Mouse (Mus musculus) regulatory T cell (primary cell): ENCODE data around the gene Stx6.

Source experiments
- in situ Hi-C: fragments of 300-600 bp; cut with MboI, MseI; formaldehyde crosslinking; loops from one replicate; pipeline ENCODE4 v1.15.1; 2025; ENCODE audit warnings: high pct_unique_total_duplicates

The Stx6 gene

DNA sequence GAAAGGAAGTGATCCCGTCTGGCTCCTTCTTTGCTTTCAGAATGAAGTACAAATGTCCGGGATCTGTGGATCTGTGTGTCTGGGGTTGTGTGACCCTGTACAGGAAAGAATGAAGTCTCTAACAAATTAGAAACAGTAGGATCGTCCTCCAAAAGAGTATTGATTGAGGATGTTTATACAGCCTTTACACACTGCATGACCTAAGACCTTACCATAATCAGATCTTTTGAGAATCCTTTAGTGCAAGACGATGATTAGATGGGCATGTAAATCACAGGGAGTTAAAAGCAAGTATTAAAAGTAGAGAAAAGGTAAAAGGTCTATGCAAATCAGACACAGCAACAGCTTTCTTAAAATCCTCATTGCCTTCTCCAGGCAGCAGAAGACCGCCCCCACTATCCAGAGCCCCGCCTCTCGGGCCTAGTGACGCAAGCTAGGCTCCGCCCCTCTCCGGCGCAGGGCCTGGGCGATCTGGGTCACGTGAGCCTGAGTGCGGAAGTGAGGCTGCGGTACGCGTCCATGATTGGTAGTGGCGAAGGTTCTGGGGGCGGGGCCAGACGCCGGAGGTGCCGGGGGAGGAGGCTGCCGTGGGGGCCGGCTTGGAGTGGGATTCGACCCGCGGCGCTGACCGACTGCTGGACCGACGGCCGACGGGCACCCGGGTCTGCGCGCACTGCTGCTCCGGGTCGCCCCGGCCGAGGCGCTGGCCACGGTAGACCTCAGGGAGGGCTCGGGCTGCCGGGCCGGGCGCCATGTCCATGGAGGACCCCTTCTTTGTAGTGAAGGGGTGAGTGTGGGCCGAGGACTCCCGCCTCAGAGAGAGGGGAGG lies at the start of gene Stx6:
Gene Stx6 (plus strand): TSS at position 575 of the 829 bp plus-strand sequence.
- in situ Hi-C loops = loop anchor here (5.0 kb wide), 2 partner anchors 56 to 106 kb away; no protein-coding TSS in a partner anchor

DNA sequence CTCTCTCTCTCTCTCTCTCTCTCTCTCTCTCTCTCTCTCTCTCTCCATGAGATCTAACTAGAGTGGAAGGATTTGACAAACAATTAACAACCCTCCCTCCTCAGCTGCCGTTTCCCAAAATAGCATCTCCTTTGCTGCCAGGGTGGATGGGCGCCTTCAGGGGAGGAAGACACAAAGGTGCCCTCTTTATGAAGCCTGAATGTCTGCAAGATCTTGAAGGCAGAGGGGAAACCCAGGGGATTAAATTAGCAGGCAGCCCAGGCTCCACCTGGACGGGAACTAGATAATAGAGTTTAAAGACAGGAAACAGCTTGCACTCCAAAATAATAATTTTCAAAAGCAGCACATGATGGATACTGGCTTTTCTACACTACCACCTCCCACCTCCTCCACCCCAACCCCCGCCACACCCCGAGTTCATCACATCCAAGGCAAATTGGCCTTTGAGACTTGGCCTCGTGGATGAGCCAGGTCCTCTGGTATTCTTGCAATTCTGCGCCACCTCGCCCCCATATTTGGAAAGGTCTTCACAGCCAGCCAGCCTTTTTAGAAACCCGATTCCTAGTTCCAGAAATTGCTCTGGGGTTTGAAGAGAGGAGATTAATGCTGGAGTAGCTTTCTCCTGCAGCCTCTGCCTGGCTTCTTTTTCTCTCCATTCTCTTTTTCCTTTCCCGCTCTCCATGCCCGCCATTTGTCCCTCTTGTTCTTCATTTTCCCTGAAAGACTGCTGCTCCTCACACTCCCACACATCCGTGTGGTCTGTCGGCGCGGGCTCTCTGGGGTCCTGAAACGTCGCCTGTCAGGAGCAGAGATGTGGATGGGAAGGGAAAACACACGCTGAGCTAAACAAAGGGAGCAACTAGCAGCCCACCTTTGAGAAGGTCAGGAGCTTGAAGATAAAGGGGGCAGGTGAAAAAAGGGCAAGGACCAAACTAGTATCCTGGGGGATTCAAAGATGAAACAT lies 48.8 kb upstream of the Stx6 start:
- in situ Hi-C loops = no loop called here

- in situ Hi-C loops = no loop called here
Observed at GRCm38 (mm10) chr1:155111491-155111890, 47.0 kb upstream of the Stx6 start.

- in situ Hi-C loops = no loop called here
Observed at GRCm38 (mm10) chr1:155112118-155112517, 46.4 kb upstream of the Stx6 start.

DNA sequence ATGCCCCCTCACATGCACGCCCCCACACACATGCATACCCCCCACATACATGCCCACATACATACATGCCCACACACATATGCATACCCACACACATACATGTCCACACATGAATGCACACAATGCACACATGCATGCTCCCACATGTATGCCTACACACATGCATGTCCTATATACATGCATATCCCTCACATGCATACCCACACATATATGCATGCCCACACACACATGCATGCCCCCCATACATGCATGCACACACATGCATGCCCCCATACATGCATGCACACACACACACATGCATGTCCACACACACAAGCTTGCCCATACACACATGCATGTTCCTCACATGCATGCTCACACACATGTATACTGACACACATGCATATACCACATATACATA lies 45.6 kb upstream of the Stx6 start:
- in situ Hi-C loops = no loop called here

DNA sequence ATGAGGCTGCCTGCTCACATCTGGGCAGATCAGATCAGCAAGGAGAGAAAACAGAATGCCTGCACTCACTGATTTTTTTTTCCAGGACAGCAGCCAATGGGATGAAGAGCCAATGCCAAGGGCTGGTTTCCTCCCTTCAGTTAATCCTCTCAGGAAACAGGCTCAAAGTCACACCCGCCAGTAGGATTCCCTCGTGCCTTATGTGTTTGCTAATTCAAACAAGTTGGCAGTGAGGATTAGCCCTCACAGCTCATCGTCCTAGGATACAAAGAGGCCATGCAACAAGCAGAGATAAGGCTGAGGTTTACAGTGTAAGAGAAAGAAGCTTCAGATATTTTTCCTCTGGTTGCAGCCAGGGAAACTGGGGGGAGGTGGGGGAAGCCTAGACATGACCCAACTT lies 44.6 kb upstream of the Stx6 start:
- in situ Hi-C loops = no loop called here

DNA sequence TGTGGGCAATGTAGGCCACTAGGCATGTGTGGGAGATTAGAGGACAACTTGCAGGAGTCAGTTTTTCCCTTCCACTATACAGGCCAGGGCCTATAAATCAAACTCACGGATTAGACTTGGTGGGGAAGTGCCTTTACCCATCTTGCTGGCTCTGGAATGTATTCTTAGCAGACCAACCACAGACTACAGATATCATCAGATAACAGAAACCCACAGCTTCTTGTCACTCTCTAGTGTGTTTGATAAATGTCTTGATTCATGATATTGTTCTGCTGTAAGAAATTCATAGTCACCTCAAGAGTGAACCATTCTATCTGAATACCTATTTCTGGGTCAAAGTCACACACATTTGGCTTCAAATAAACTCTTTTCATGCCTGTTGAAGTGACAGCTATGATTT lies 38.8 kb upstream of the Stx6 start:
- in situ Hi-C loops = no loop called here

GRCm38 (mm10) chr1:155121977-155122939 lies 36.3 kb upstream of the Stx6 start:
- in situ Hi-C loops = no loop called here

DNA sequence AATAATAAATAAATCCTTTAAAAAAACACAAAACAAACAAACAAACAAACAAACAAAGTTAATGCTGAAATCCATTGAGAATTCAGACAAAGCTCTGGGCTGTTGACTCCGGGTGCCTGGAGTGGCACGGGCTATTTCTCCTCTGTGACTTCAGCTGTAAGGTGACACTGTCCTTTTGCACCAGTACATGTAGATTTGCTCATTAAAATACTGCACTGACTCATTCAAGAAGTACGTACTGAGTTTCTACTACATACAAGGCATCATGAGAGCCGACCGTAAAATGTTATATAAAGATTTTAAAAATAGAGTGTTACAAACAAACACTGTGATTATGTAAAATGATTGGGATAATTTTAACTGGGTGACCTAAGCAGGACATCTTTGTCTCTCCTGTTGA lies 34.1 kb upstream of the Stx6 start:
- in situ Hi-C loops = no loop called here

GRCm38 (mm10) chr1:155126716-155127115 lies 31.8 kb upstream of the Stx6 start:
- in situ Hi-C loops = loop anchor here (25.0 kb wide), 1 partner anchor 1214 kb away; the partner anchor contains the start of gene Teddm2

GRCm38 (mm10) chr1:155127429-155127934 lies 31.0 kb upstream of the Stx6 start:
- in situ Hi-C loops = loop anchor here (25.0 kb wide), 1 partner anchor 1215 kb away; the partner anchor contains the start of gene Teddm2

- in situ Hi-C loops = loop anchor here (5.0 to 25.0 kb wide), 2 partner anchors 82 to 1223 kb away; partner anchors contain the start of gene Teddm2
Observed at GRCm38 (mm10) chr1:155134866-155135265, 23.6 kb upstream of the Stx6 start.

- in situ Hi-C loops = loop anchor here (5.0 to 25.0 kb wide), 2 partner anchors 79 to 1226 kb away; partner anchors contain the start of gene Teddm2
Observed at GRCm38 (mm10) chr1:155138795-155139194, 19.7 kb upstream of the Stx6 start.

- in situ Hi-C loops = loop anchor here (5.0 to 25.0 kb wide), 2 partner anchors 53 to 1228 kb away; partner anchors contain the start of gene Teddm2
Observed at GRCm38 (mm10) chr1:155140076-155140475, 18.4 kb upstream of the Stx6 start.

GRCm38 (mm10) chr1:155145620-155146019 lies 12.9 kb upstream of the Stx6 start:
- in situ Hi-C loops = loop anchor here (25.0 kb wide), 1 partner anchor 1233 kb away; the partner anchor contains the start of gene Teddm2

- in situ Hi-C loops = loop anchor here (25.0 kb wide), 1 partner anchor 1234 kb away; the partner anchor contains the start of gene Teddm2
Observed at GRCm38 (mm10) chr1:155146572-155146980, 11.9 kb upstream of the Stx6 start, which contains the start of gene Mr1. Gene Mr1, minus strand, starts transcription at chr1:155146814.

- in situ Hi-C loops = loop anchor here (25.0 kb wide), 1 partner anchor 1235 kb away; the partner anchor contains the start of gene Teddm2
Observed at GRCm38 (mm10) chr1:155147228-155147627, 11.3 kb upstream of the Stx6 start.

GRCm38 (mm10) chr1:155149403-155149802 lies 9.1 kb upstream of the Stx6 start:
- in situ Hi-C loops = loop anchor here (25.0 kb wide), 1 partner anchor 1237 kb away; the partner anchor contains the start of gene Teddm2

- in situ Hi-C loops = no loop called here
Observed at GRCm38 (mm10) chr1:155150821-155151220, 7.7 kb upstream of the Stx6 start.

DNA sequence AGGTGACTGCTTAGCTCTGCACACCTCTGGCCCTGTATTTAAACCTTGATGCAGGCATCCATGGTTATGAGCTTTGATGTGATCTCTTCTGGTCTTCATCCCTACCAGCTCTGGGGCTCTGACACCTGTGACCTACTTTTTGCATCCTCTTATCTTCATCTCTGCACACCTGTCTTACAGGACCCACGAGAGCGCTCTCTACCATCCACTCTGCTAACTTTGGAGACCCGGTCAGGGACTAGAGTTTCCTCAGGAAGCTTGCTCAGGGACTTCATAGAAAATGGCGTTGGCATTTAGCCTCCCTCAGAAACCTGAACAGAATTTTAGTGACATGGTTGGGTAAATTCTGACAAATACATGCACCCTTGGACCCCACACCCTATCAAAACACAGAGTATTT lies 4.6 kb upstream of the Stx6 start:
- in situ Hi-C loops = no loop called here
